ENCODE assay signal across 25 mouse cellular contexts in the genomic region with DNA sequence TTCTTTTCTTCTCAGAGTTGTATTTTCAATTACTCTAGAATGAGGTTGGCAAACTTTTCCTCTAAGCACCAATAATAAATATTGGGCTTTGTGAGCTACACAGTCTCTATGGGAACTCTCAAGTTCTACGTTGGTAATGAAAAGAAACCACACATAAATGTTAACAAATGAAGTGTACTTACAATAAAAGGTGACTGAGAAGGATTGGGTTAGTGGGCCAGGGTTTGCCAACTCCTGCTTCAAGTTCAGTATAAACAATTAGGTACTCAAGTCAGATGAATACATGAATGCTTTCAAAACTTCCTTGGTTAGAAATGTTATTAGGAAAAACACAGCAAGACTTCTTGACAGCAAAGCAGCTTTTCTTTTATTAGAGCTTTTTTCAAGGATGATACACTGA. TPM values are rescaled to one million over a fixed set of nuclear protein-coding genes. Genes with fewer than 3 reads are reported as not detected.
DNase-seq lines count a peak whose midpoint lies in the region; ATAC-seq lines count a peak whose summit lies in the region.
"Had no signal": no experiment of that assay in that cellular context is flagged by ENCODE, and none has a peak within 500 bp of the region (broad histone marks: within the 10 kb centered on the region; RNA-seq: fewer than 3 reads in every experiment).

No protein-coding gene starts in this region.

- H3K9me3 ChIP-seq in lung, embryonic 15.5 days: no peaks in the 10 kb centered on the region
- H3K9me3 ChIP-seq: forebrain, embryonic 10.5 days; heart, embryonic 12.5 days; heart, embryonic 15.5 days; hindbrain, embryonic 10.5 days; hindbrain, embryonic 13.5 days had no signal

- H3K27ac ChIP-seq in lung, embryonic 15.5 days: 0 out of 2 replicates have a peak overlapping the region, but pooled peaks have one; percentile 25
- H3K27ac ChIP-seq: forebrain, embryonic 10.5 days; gastrocnemius, adult 2 months; heart, embryonic 15.5 days; hindbrain, embryonic 10.5 days; hindbrain, embryonic 13.5 days had no signal

- H3K27me3 ChIP-seq in lung, embryonic 15.5 days: no peaks in the 10 kb centered on the region
- H3K27me3 ChIP-seq: heart, embryonic 12.5 days; heart, embryonic 15.5 days; hindbrain, embryonic 13.5 days had no signal

- H3K9ac ChIP-seq in lung, embryonic 15.5 days: no peak overlapping the region
- H3K9ac ChIP-seq: forebrain, postnatal 0 days; heart, embryonic 12.5 days; heart, embryonic 15.5 days; hindbrain, embryonic 13.5 days had no signal

- H3K4me3 ChIP-seq in lung, embryonic 15.5 days: no peak overlapping the region
- H3K4me3 ChIP-seq: forebrain, embryonic 10.5 days; gastrocnemius, adult 2 months; heart, embryonic 12.5 days; heart, embryonic 15.5 days; hindbrain, embryonic 10.5 days; hindbrain, embryonic 13.5 days had no signal

- peak; percentile 51 to 70 for DNase-seq in lung, adult 18-20 months
- no peak for DNase-seq in lung, postnatal 14 days
- DNase-seq in lung, postnatal 25 days (ENCODE audit: low spot score): peak; percentile 60
- no peak for DNase-seq in layer of hippocampus, adult 9-10 months (ENCODE audit: low spot score)
- no peak for DNase-seq in adrenal gland, postnatal 36 days
- DNase-seq: adrenal gland, adult 8-10 months; adrenal gland, postnatal 25 days; cerebellum, adult 18-20 months; cerebellum, adult 9-10 months; cerebellum, postnatal 14 days; forebrain, postnatal 0 days; gastrocnemius, adult 2 months; gastrocnemius, postnatal 14 days; heart, adult 11 months; heart, postnatal 10 days; heart, postnatal 36 days had no signal

- no peaks in the 10 kb centered on the region for H3K4me1 ChIP-seq in lung, embryonic 15.5 days
- H3K4me1 ChIP-seq: heart, embryonic 15.5 days; hindbrain, embryonic 10.5 days; hindbrain, embryonic 13.5 days had no signal

- no peaks in the 10 kb centered on the region for H3K36me3 ChIP-seq in lung, embryonic 15.5 days
- H3K36me3 ChIP-seq: heart, embryonic 15.5 days; hindbrain, embryonic 10.5 days; hindbrain, embryonic 13.5 days had no signal

- no peak overlapping the region for H3K4me2 ChIP-seq in lung, embryonic 15.5 days
- H3K4me2 ChIP-seq: heart, embryonic 12.5 days; heart, embryonic 15.5 days; hindbrain, embryonic 13.5 days had no signal

- WGBS in lung, embryonic 15.5 days: 23% methylated on average over 1 of the region's 1 CpGs

- no peak for ATAC-seq in lung, embryonic 15.5 days (ENCODE audit: borderline replicate concordance, extremely low read depth, low FRiP score, low TSS enrichment)
- ATAC-seq: activated CD4-positive, CD25-positive, alpha-beta regulatory T cell, adult 4 months; forebrain, embryonic 14.5 days; forebrain, postnatal 0 days; hindbrain, embryonic 16.5 days had no signal

RNA-seq across cellular contexts. Expression of a gene that starts 39.7 kb away (rescaled TPM):
- 11.5 and 12.6 TPM in 2 replicates for polyA plus RNA-seq in lung, embryonic 15.5 days (2015; fragmentation: Nextera tagmentation; extraction: Ambion mirVana)
- 10 to 100 TPM; 42.2 to 66.4 TPM for total RNA-seq in adrenal gland, postnatal 36 days (2021)

RNA-seq across cellular contexts. Expression of a gene that starts 43.5 kb away (rescaled TPM):
- 156 and 185 TPM in 2 replicates for polyA plus RNA-seq in lung, embryonic 15.5 days (2015; fragmentation: Nextera tagmentation; extraction: Ambion mirVana)
- 100 to 1,000 TPM; 117 to 122 TPM for total RNA-seq in adrenal gland, postnatal 36 days (2021)

Comparison
In these comparisons a context has a peak if more than half of its experiments do, and no peak if none do; other contexts are left out.
1. DNase-seq: peak in lung, adult 18-20 months (2 of 2) and lung, postnatal 25 days (single experiment); none in lung, postnatal 14 days (single experiment), layer of hippocampus, adult 9-10 months (single experiment) and adrenal gland, postnatal 36 days (0 of 2).